Mouse (Mus musculus) layer of hippocampus, adult 9-11 months (tissue): ENCODE data around the gene Mlec.
A peak's percentile ranks its signal among the peaks of the same experiment; 100 is the strongest.
"Not testable (repeated sequence)": the region's sequence is repeated elsewhere in the genome, so short reads cannot be mapped to it uniquely, and the experiment has no call there.

ENCODE experiments used
- DNase-seq: peaks from one replicate; pipeline ENCODE4 v3.0.0; 2022

Gene Mlec

GRCm38 (mm10) chr5:115149675-115150459, 8.1 kb downstream of the Mlec start:
- no peak for DNase-seq

GRCm38 (mm10) chr5:115148872-115149271, 9.1 kb downstream of the Mlec start:
- not testable (repeated sequence) for DNase-seq

GRCm38 (mm10) chr5:115148378-115148777, 9.6 kb downstream of the Mlec start:
- DNase-seq, result no peak

- no peak for DNase-seq
These were observed 10.6 kb downstream of the Mlec start for GRCm38 (mm10) chr5:115147388-115147787.

- DNase-seq, result no peak
These were observed 11.2 kb downstream of the Mlec start for GRCm38 (mm10) chr5:115146747-115147130.

GRCm38 (mm10) chr5:115145976-115146746, 11.8 kb downstream of the Mlec start:
- DNase-seq, result no peak

GRCm38 (mm10) chr5:115145253-115145968, 12.6 kb downstream of the Mlec start:
- DNase-seq, result no peak

GRCm38 (mm10) chr5:115144471-115144870, 13.5 kb downstream of the Mlec start:
- DNase-seq, result no peak

GRCm38 (mm10) chr5:115143552-115143951, 14.4 kb downstream of the Mlec start:
- peak; percentile 62 for DNase-seq

- DNase-seq, result no peak
These were observed 15.7 kb downstream of the Mlec start for GRCm38 (mm10) chr5:115142166-115142697.

GRCm38 (mm10) chr5:115140726-115141125, 17.3 kb downstream of the Mlec start:
- DNase-seq, result no peak

GRCm38 (mm10) chr5:115139124-115139523, 18.9 kb downstream of the Mlec start:
- no peak for DNase-seq

GRCm38 (mm10) chr5:115134234-115135165, 23.5 kb downstream of the Mlec start, which contains the start of gene Unc119b:
TSS of gene Unc119b (minus strand) at chr5:115134975.
- DNase-seq, result peak; percentile 86

GRCm38 (mm10) chr5:115133358-115134066, 24.5 kb downstream of the Mlec start:
- no peak for DNase-seq

GRCm38 (mm10) chr5:115132465-115132864, 25.5 kb downstream of the Mlec start:
- no peak for DNase-seq

GRCm38 (mm10) chr5:115129328-115129727, 28.7 kb downstream of the Mlec start:
- DNase-seq, result no peak

- no peak for DNase-seq
These were observed 30.4 kb downstream of the Mlec start for GRCm38 (mm10) chr5:115127421-115128179.

- no peak for DNase-seq
These were observed 31.2 kb downstream of the Mlec start for GRCm38 (mm10) chr5:115126578-115127312.

GRCm38 (mm10) chr5:115125211-115125871, 32.6 kb downstream of the Mlec start:
- peak; percentile 87 for DNase-seq
